Mouse (Mus musculus) layer of hippocampus, adult 2 months (tissue): ENCODE data around the gene Rab11fip5. TPM values are rescaled to one million over a fixed set of nuclear protein-coding genes. Genes with fewer than 3 reads are reported as not detected.
A peak's percentile ranks its signal among the peaks of the same experiment; 100 is the strongest.

Source experiments
- DNase-seq, 2 experiments: peaks; one replicate each; pipeline ENCODE4 v3.0.0; 2022; ENCODE audit warnings: low spot score in 2 of 2
- H3K27ac ChIP-seq: fragments of 200-600 bp; 2 replicates; pipeline ENCODE4 v1.8.1; 2022
- H3K4me3 ChIP-seq: fragments of 200-600 bp; 2 replicates; pipeline ENCODE4 v1.8.1; 2022; ENCODE audit warnings: mild to moderate bottlenecking
- CTCF ChIP-seq: fragments of 200-600 bp; conservative IDR thresholded peaks from 2 replicates; pipeline ENCODE4 v1.8.1; 2022; ENCODE audit warnings: antibody characterized with exemption, mild to moderate bottlenecking, moderate library complexity
- total RNA-seq, 2 experiments: library from RNA; stranded (reverse); gene quantifications; 2 replicates each; pipeline ENCODE4 v1.2.3; 2021

The Rab11fip5 gene
- total RNA-seq, 2 experiments from 2014 or later = 55.1 to 58.2 TPM

GRCm38 (mm10) chr6:85356682-85357465 lies 17.6 kb downstream of the Rab11fip5 start:
- Histone ChIP-seq H3K4me3 (no peak overlapping the region), H3K27ac (no peak overlapping the region)
- TF ChIP-seq CTCF = no peak

GRCm38 (mm10) chr6:85355753-85356152 lies 18.7 kb downstream of the Rab11fip5 start:
- no peak overlapping the region for H3K4me3 ChIP-seq
- H3K27ac ChIP-seq = no peak overlapping the region
- no peak for DNase-seq
- no peak for TF ChIP-seq CTCF

More at GRCm38 (mm10) chr6:85356682-85357465, 17.6 kb downstream of the Rab11fip5 start:
- DNase-seq = no peak

- DNase-seq = no peak
- no peak for TF ChIP-seq CTCF
- no peak overlapping the region for H3K4me3 ChIP-seq
- no peak overlapping the region for H3K27ac ChIP-seq
These were observed 19.7 kb downstream of the Rab11fip5 start for GRCm38 (mm10) chr6:85354709-85355108.

- no peak overlapping the region for H3K27ac ChIP-seq
- no peak for DNase-seq
- peak; percentile 64 for TF ChIP-seq CTCF
- no peak overlapping the region for H3K4me3 ChIP-seq
These were observed 20.7 kb downstream of the Rab11fip5 start for GRCm38 (mm10) chr6:85353706-85354105.

- Histone ChIP-seq H3K4me3 (no peak overlapping the region), H3K27ac (no peak overlapping the region)
- no peak for TF ChIP-seq CTCF
- no peak for DNase-seq
These were observed 24.3 kb downstream of the Rab11fip5 start for GRCm38 (mm10) chr6:85350157-85350556.

- Histone ChIP-seq H3K4me3 (no peak overlapping the region), H3K27ac (no peak overlapping the region)
- DNase-seq = peak; percentile 41 to 54
- TF ChIP-seq CTCF = no peak
These were observed 25.2 kb downstream of the Rab11fip5 start for GRCm38 (mm10) chr6:85349246-85349645.

- TF ChIP-seq CTCF = no peak
- Histone ChIP-seq H3K27ac (no peak overlapping the region), H3K4me3 (no peak overlapping the region)
- DNase-seq = no peak
These were observed 26.3 kb downstream of the Rab11fip5 start for GRCm38 (mm10) chr6:85348133-85348532.

GRCm38 (mm10) chr6:85346028-85346634 lies 28.3 kb downstream of the Rab11fip5 start:
- DNase-seq = peak; percentile 79 to 86
- H3K27ac ChIP-seq = no peak overlapping the region
- H3K4me3 ChIP-seq = no peak overlapping the region
- TF ChIP-seq CTCF = peak; percentile 99

- Histone ChIP-seq H3K4me3 (no peak overlapping the region), H3K27ac (no peak overlapping the region)
- TF ChIP-seq CTCF = no peak
- no peak for DNase-seq
These were observed 29.5 kb downstream of the Rab11fip5 start for GRCm38 (mm10) chr6:85344929-85345328.

- no peak overlapping the region for H3K4me3 ChIP-seq
- TF ChIP-seq CTCF = no peak
- no peak for DNase-seq
These were observed 31.4 kb downstream of the Rab11fip5 start for GRCm38 (mm10) chr6:85343027-85343426.

GRCm38 (mm10) chr6:85341814-85342501 lies 32.5 kb downstream of the Rab11fip5 start:
- no peak overlapping the region for H3K4me3 ChIP-seq
- DNase-seq = no peak
- no peak overlapping the region for H3K27ac ChIP-seq
- no peak for TF ChIP-seq CTCF

More at GRCm38 (mm10) chr6:85343027-85343426, 31.4 kb downstream of the Rab11fip5 start:
- H3K27ac ChIP-seq = no peak overlapping the region

GRCm38 (mm10) chr6:85340184-85340583 lies 34.2 kb downstream of the Rab11fip5 start:
- no peak for TF ChIP-seq CTCF
- H3K27ac ChIP-seq = no peak overlapping the region
- H3K4me3 ChIP-seq = no peak overlapping the region
- DNase-seq = no peak

GRCm38 (mm10) chr6:85339273-85339901 lies 35.0 kb downstream of the Rab11fip5 start:
- H3K27ac ChIP-seq = no peak overlapping the region
- DNase-seq = peak; percentile 34 to 53
- peak; percentile 81 for TF ChIP-seq CTCF
- no peak overlapping the region for H3K4me3 ChIP-seq
